Mouse (Mus musculus) MEL (cell line): ENCODE measurements at regions not wholly inside any gene's neighbourhood (a gene's known extent, or its start where the extent isn't known, plus 50 kb on each side); places are given as distances from the start of the nearest gene placed in this dataset.

ENCODE experiments used
- BHLHE40 ChIP-seq: IDR thresholded peaks from 2 replicates; pipeline ENCODE4 v1.6.1; 2012; ENCODE audit warnings: low read depth, mild to moderate bottlenecking, inconsistent platforms, low read length, improper control_type of control experiment, borderline replicate concordance
- CTCF ChIP-seq, 3 experiments: IDR thresholded peaks in 2 of 3; conservative IDR thresholded peaks in 1 of 3; 2 replicates each; pipeline ENCODE4 v1.5.1; 2011 to 2012; ENCODE audit warnings: low read length in 3 of 3, low read depth in 2 of 3, mild to moderate bottlenecking in 2 of 3, improper control_type of control experiment in 1 of 3, inconsistent platforms in 1 of 3, mixed read lengths in 1 of 3, moderate library complexity in 1 of 3; ENCODE audit not compliant: control insufficient read depth in 1 of 3, insufficient read depth in 1 of 3, poor library complexity in 1 of 3, severe bottlenecking in 1 of 3
- E2F4 ChIP-seq: IDR thresholded peaks from 2 replicates; pipeline ENCODE4 v1.6.1; 2011; ENCODE audit warnings: low read depth, low read length, improper control_type of control experiment, borderline replicate concordance
- EP300 ChIP-seq, 2 experiments: IDR thresholded peaks; 2 replicates each; pipeline ENCODE4 v1.6.1; 2011; ENCODE audit warnings: improper control_type of control experiment in 2 of 2, low read length in 2 of 2, low read depth in 1 of 2, mild to moderate bottlenecking in 1 of 2
- MAX ChIP-seq: IDR thresholded peaks from 2 replicates; pipeline ENCODE4 v1.6.1; 2011; ENCODE audit warnings: low read length, improper control_type of control experiment
- POLR2A ChIP-seq, 2 experiments: IDR thresholded peaks; 2 replicates each; pipeline ENCODE4 v1.6.1; 2011 to 2012; ENCODE audit warnings: low read length in 2 of 2, mild to moderate bottlenecking in 2 of 2, control low read depth in 1 of 2, improper control_type of control experiment in 1 of 2, low read depth in 1 of 2, moderate library complexity in 1 of 2; ENCODE audit not compliant: control insufficient read depth in 1 of 2, insufficient read depth in 1 of 2, poor library complexity in 1 of 2

GRCm38 (mm10) chr3:34751551-34751950 lies 101.3 kb downstream of the Sox2 start:
- TF ChIP-seq POLR2A (IDR thresholded peaks at IDR 0.05; ENCODE audit: control insufficient read depth in 1 of 2, insufficient read depth in 1 of 2, low read depth in 1 of 2, low read length in 2 of 2, poor library complexity in 1 of 2) (no peak), E2F4 (no peak), MAX (no peak), EP300 (IDR thresholded peaks at IDR 0.05; ENCODE audit: low read depth in 1 of 2, low read length in 2 of 2) (no peak), CTCF (IDR thresholded peaks at IDR 0.05 in 2 of 3, conservative IDR thresholded peaks at IDR 0.05 in 1 of 3; ENCODE audit: control insufficient read depth in 1 of 3, insufficient read depth in 1 of 3, low read depth in 2 of 3, low read length in 3 of 3, poor library complexity in 1 of 3, severe bottlenecking in 1 of 3) (no peak), BHLHE40 (no peak)
